Mouse (Mus musculus): ENCODE data around the gene Zkscan1.
"Not testable (repeated sequence)": the region's sequence is repeated elsewhere in the genome, so short reads cannot be mapped to it uniquely, and the experiment has no call there.

Zkscan1 gene

GRCm38 (mm10) chr5:138084996-138085395 lies at the start of gene Zkscan1:
Gene Zkscan1 (plus strand): TSS chr5:138085084.
- peak; percentile 84 to 87 for DNase-seq

GRCm38 (mm10) chr5:138052894-138053293 lies 32.0 kb upstream of the Zkscan1 start, which contains the start of gene Smok3c:
Gene Smok3c (plus strand): TSS chr5:138053194.
- not testable (repeated sequence) for DNase-seq

GRCm38 (mm10) chr5:138073803-138074202 lies 11.1 kb upstream of the Zkscan1 start:
- DNase-seq, result no peak

GRCm38 (mm10) chr5:138075684-138076083 lies 9.2 kb upstream of the Zkscan1 start:
- DNase-seq, result no peak

- DNase-seq, result no peak
These were observed 8.7 kb upstream of the Zkscan1 start for GRCm38 (mm10) chr5:138076148-138076547.

- no peak for DNase-seq
These were observed 4.4 kb upstream of the Zkscan1 start for GRCm38 (mm10) chr5:138080456-138080855.

- DNase-seq, result no peak
These were observed 3.4 kb upstream of the Zkscan1 start for GRCm38 (mm10) chr5:138081446-138081845.

- DNase-seq, result no peak
These were observed 1.5 kb upstream of the Zkscan1 start for GRCm38 (mm10) chr5:138083318-138083900.

GRCm38 (mm10) chr5:138083936-138084335 lies 948 bp upstream of the Zkscan1 start:
- no peak for DNase-seq

GRCm38 (mm10) chr5:138084507-138084906 lies 377 bp upstream of the Zkscan1 start:
- peak in 1 of 2 experiments; percentile 28 for DNase-seq

- peak in 1 of 2 experiments; percentile 57 for DNase-seq
These were observed 582 bp downstream of the Zkscan1 start for GRCm38 (mm10) chr5:138085421-138085911.

- DNase-seq, result no peak
These were observed 2.0 kb downstream of the Zkscan1 start for GRCm38 (mm10) chr5:138086842-138087241.

- no peak for DNase-seq
These were observed 3.5 kb downstream of the Zkscan1 start for GRCm38 (mm10) chr5:138088366-138088765.

- DNase-seq, result no peak
These were observed 4.2 kb downstream of the Zkscan1 start for GRCm38 (mm10) chr5:138089108-138089551.

GRCm38 (mm10) chr5:138090271-138090670 lies 5.4 kb downstream of the Zkscan1 start:
- peak; percentile 36 to 39 for DNase-seq

GRCm38 (mm10) chr5:138090737-138091136 lies 5.9 kb downstream of the Zkscan1 start:
- no peak for DNase-seq

- no peak for DNase-seq
These were observed 7.9 kb downstream of the Zkscan1 start for GRCm38 (mm10) chr5:138092771-138093170.

GRCm38 (mm10) chr5:138094474-138094873 lies 9.6 kb downstream of the Zkscan1 start:
- DNase-seq, result no peak

- DNase-seq, result no peak
These were observed 20.1 kb downstream of the Zkscan1 start for GRCm38 (mm10) chr5:138104976-138105375.

GRCm38 (mm10) chr5:138107130-138107529 lies 22.2 kb downstream of the Zkscan1 start:
- DNase-seq, result no peak

GRCm38 (mm10) chr5:138109847-138110396 lies 25.0 kb downstream of the Zkscan1 start:
- DNase-seq, result not testable (repeated sequence)

- peak; percentile 93 for DNase-seq
These were observed 31.6 kb downstream of the Zkscan1 start, which contains the start of gene Zscan21 for GRCm38 (mm10) chr5:138116255-138117198. Gene Zscan21 (plus strand): TSS chr5:138116903.
